Mouse (Mus musculus) regulatory T cell (primary cell): Measurements from ENCODE around the gene Ficd.
"Not testable (repeated sequence)": the region's sequence is repeated elsewhere in the genome, so short reads cannot be mapped to it uniquely, and the experiment has no call there.

Experiments used
- in situ Hi-C: fragments of 300-600 bp; cut with MboI, MseI; formaldehyde crosslinking; loops from one replicate; pipeline ENCODE4 v1.15.1; 2025; ENCODE audit warnings: high pct_unique_total_duplicates

Gene Ficd

GRCm38 (mm10) chr5:113771213-113772162, 35.9 kb downstream of the Ficd start:
- in situ Hi-C loops: loop anchor here (5.0 to 10.0 kb wide), 3 partner anchors 46 to 673 kb away; partner anchors contain the start of genes Mmab and Mvk

- in situ Hi-C loops: loop anchor here (5.0 to 10.0 kb wide), 3 partner anchors 45 to 672 kb away; partner anchors contain the start of genes Mmab and Mvk
These were observed 36.9 kb downstream of the Ficd start, which contains the start of the genes Sart3 and Iscu for GRCm38 (mm10) chr5:113772450-113772895. TSS of gene Sart3 (minus strand) at chr5:113772510. TSS of gene Iscu (plus strand) at chr5:113772748.

GRCm38 (mm10) chr5:113772905-113773519, 37.4 kb downstream of the Ficd start:
- in situ Hi-C loops: loop anchor here (5.0 to 10.0 kb wide), 3 partner anchors 44 to 672 kb away; partner anchors contain the start of genes Mmab and Mvk

- in situ Hi-C loops: loop anchor here (5.0 to 10.0 kb wide), 3 partner anchors 44 to 671 kb away; partner anchors contain the start of genes Mmab and Mvk
These were observed 38.1 kb downstream of the Ficd start for GRCm38 (mm10) chr5:113773664-113774063.

GRCm38 (mm10) chr5:113775585-113775984, 40.0 kb downstream of the Ficd start:
- in situ Hi-C loops: loop anchor here (10.0 kb wide), 2 partner anchors 549 to 669 kb away; partner anchors contain the start of genes Mmab and Mvk

- in situ Hi-C loops: loop anchor here (10.0 kb wide), 2 partner anchors 548 to 668 kb away; partner anchors contain the start of genes Mmab and Mvk
These were observed 40.7 kb downstream of the Ficd start for GRCm38 (mm10) chr5:113776128-113776895.

GRCm38 (mm10) chr5:113776896-113777226, 41.3 kb downstream of the Ficd start:
- in situ Hi-C loops: loop anchor here (10.0 kb wide), 2 partner anchors 548 to 668 kb away; partner anchors contain the start of genes Mmab and Mvk

- in situ Hi-C loops: loop anchor here (10.0 kb wide), 2 partner anchors 547 to 667 kb away; partner anchors contain the start of genes Mmab and Mvk
These were observed 42.1 kb downstream of the Ficd start for GRCm38 (mm10) chr5:113777728-113778127.

GRCm38 (mm10) chr5:113779569-113779968, 44.0 kb downstream of the Ficd start:
- in situ Hi-C loops: loop anchor here (10.0 kb wide), 2 partner anchors 545 to 665 kb away; partner anchors contain the start of genes Mmab and Mvk

- in situ Hi-C loops: no loop called here
These were observed 44.6 kb downstream of the Ficd start for GRCm38 (mm10) chr5:113780082-113780752.

- in situ Hi-C loops: no loop called here
These were observed 45.2 kb downstream of the Ficd start for GRCm38 (mm10) chr5:113780763-113781162.

- in situ Hi-C loops: no loop called here
These were observed 45.7 kb downstream of the Ficd start for GRCm38 (mm10) chr5:113781254-113781653.

GRCm38 (mm10) chr5:113781875-113782274, 46.3 kb downstream of the Ficd start:
- in situ Hi-C loops: no loop called here

- in situ Hi-C loops: no loop called here
These were observed 47.0 kb downstream of the Ficd start for GRCm38 (mm10) chr5:113782624-113783023.

GRCm38 (mm10) chr5:113783581-113784001, 48.0 kb downstream of the Ficd start:
- in situ Hi-C loops: no loop called here

GRCm38 (mm10) chr5:113784104-113784503, 48.5 kb downstream of the Ficd start:
- in situ Hi-C loops: not testable (repeated sequence)

- in situ Hi-C loops: no loop called here
These were observed 51.4 kb downstream of the Ficd start for GRCm38 (mm10) chr5:113786985-113787384.

GRCm38 (mm10) chr5:113788645-113789044, 53.0 kb downstream of the Ficd start:
- in situ Hi-C loops: no loop called here

- in situ Hi-C loops: no loop called here
These were observed 53.6 kb downstream of the Ficd start for GRCm38 (mm10) chr5:113789075-113789788.
